Mouse (Mus musculus): ENCODE data around the gene Cr1l. TPM values are rescaled to one million over a fixed set of nuclear protein-coding genes. Genes with fewer than 3 reads are reported as not detected.

Gene Cr1l
- polyA plus RNA-seq, 1 experiment = 32.0 TPM

GRCm38 (mm10) chr1:195130479-195130878 lies 907 bp downstream of the Cr1l start:
- H3K27me3 ChIP-seq (ENCODE audit: control insufficient read depth, insufficient read depth, low read length, poor library complexity, severe bottlenecking) = no peaks in the 10 kb centered on the region
- H3K36me3 ChIP-seq (ENCODE audit: control insufficient read depth, insufficient read depth, low read length, poor library complexity, severe bottlenecking) = no peaks in the 10 kb centered on the region; the same call in 1 of the 2 replicates
- peak overlapping the region; percentile 78 for H3K4me3 ChIP-seq (ENCODE audit: low read depth, low read length)
- TF ChIP-seq EP300 (IDR thresholded peaks at IDR 0.05; ENCODE audit: insufficient read depth, low read depth, low read length) = no peak
- no peak for TF ChIP-seq POLR2A (IDR thresholded peaks at IDR 0.05; ENCODE audit: insufficient read depth, low read length)
- TF ChIP-seq CTCF (IDR thresholded peaks at IDR 0.05; ENCODE audit: low read depth, low read length) = no peak
- no peaks in the 10 kb centered on the region for H3K9me3 ChIP-seq (replicated peaks; ENCODE audit: control insufficient read depth, insufficient read depth, low read length, poor library complexity, severe bottlenecking)
- H3K4me1 ChIP-seq (ENCODE audit: control insufficient read depth, insufficient read depth, low read length) = no peaks in the 10 kb centered on the region
- no peak overlapping the region for H3K27ac ChIP-seq (ENCODE audit: insufficient read depth, low read length)
- H3K9ac ChIP-seq (ENCODE audit: low read depth, poor library complexity, severe bottlenecking) = peak overlapping the region; percentile 83

DNA sequence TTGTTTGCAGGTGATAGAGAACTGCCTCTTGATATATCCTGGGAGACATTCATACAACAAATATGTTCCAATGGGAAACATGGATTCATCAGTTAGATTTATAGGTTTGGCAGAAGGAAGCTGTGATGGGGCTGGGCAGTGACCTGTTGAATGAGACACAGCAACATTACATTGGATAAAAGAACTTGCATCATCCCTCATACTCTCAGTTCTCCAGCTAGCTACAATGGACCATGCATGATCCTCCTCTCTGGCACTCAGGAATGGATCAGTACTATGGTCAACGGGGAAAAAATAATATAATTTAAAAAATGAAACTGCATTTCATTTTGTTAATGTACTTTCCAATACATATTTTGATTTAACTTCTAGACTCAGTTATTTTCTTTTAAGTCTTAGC lies 1.5 kb downstream of the Cr1l start:
- no peak overlapping the region for H3K9ac ChIP-seq (ENCODE audit: low read depth, poor library complexity, severe bottlenecking)
- H3K9me3 ChIP-seq (replicated peaks; ENCODE audit: control insufficient read depth, insufficient read depth, low read length, poor library complexity, severe bottlenecking) = no peaks in the 10 kb centered on the region
- no peak for TF ChIP-seq EP300 (IDR thresholded peaks at IDR 0.05; ENCODE audit: insufficient read depth, low read depth, low read length)
- no peak overlapping the region for H3K27ac ChIP-seq (ENCODE audit: insufficient read depth, low read length)
- no peaks in the 10 kb centered on the region; the same call in 1 of the 2 replicates for H3K36me3 ChIP-seq (ENCODE audit: control insufficient read depth, insufficient read depth, low read length, poor library complexity, severe bottlenecking)
- H3K27me3 ChIP-seq (ENCODE audit: control insufficient read depth, insufficient read depth, low read length, poor library complexity, severe bottlenecking) = no peaks in the 10 kb centered on the region
- no peak overlapping the region for H3K4me3 ChIP-seq (ENCODE audit: low read depth, low read length)
- no peaks in the 10 kb centered on the region for H3K4me1 ChIP-seq (ENCODE audit: control insufficient read depth, insufficient read depth, low read length)

DNA sequence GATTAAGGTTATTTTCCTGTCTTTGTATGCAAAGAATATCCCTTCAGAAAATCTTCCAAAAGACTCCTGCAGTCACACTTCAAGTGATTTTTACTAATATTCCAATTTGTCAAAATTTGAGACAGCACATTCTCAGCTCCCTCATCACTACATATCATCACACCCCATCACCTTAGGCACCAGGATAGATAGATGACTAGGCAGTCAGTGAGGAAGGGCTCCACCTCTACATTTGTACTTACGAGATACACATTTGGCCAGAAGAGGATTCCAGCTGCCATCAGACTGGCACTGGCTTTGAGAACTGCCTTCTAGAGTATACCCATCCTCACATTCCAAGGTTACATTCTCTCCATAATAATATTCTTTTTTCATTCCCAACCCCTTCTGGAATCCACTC lies 17.0 kb downstream of the Cr1l start:
- H3K27ac ChIP-seq (ENCODE audit: insufficient read depth, low read length) = no peak overlapping the region
- H3K4me3 ChIP-seq (ENCODE audit: low read depth, low read length) = no peak overlapping the region
- no peak overlapping the region for H3K9ac ChIP-seq (ENCODE audit: low read depth, poor library complexity, severe bottlenecking)
- TF ChIP-seq POLR2A (IDR thresholded peaks at IDR 0.05; ENCODE audit: insufficient read depth, low read length) = no peak
- TF ChIP-seq CTCF (IDR thresholded peaks at IDR 0.05; ENCODE audit: low read depth, low read length) = no peak
- TF ChIP-seq EP300 (IDR thresholded peaks at IDR 0.05; ENCODE audit: insufficient read depth, low read depth, low read length) = no peak
- no peaks in the 10 kb centered on the region for H3K9me3 ChIP-seq (replicated peaks; ENCODE audit: control insufficient read depth, insufficient read depth, low read length, poor library complexity, severe bottlenecking)
- H3K36me3 ChIP-seq (ENCODE audit: control insufficient read depth, insufficient read depth, low read length, poor library complexity, severe bottlenecking) = no peaks in the 10 kb centered on the region
- H3K27me3 ChIP-seq (ENCODE audit: control insufficient read depth, insufficient read depth, low read length, poor library complexity, severe bottlenecking) = no peaks in the 10 kb centered on the region
- H3K4me1 ChIP-seq (ENCODE audit: control insufficient read depth, insufficient read depth, low read length) = no peaks in the 10 kb centered on the region

GRCm38 (mm10) chr1:195113621-195114020 lies 17.8 kb downstream of the Cr1l start:
- no peak overlapping the region for H3K9ac ChIP-seq (ENCODE audit: low read depth, poor library complexity, severe bottlenecking)
- no peak overlapping the region for H3K4me3 ChIP-seq (ENCODE audit: low read depth, low read length)
- no peak overlapping the region for H3K27ac ChIP-seq (ENCODE audit: insufficient read depth, low read length)
- H3K4me1 ChIP-seq (ENCODE audit: control insufficient read depth, insufficient read depth, low read length) = no peaks in the 10 kb centered on the region
- no peaks in the 10 kb centered on the region for H3K27me3 ChIP-seq (ENCODE audit: control insufficient read depth, insufficient read depth, low read length, poor library complexity, severe bottlenecking)
- TF ChIP-seq POLR2A (IDR thresholded peaks at IDR 0.05; ENCODE audit: insufficient read depth, low read length) (no peak), EP300 (IDR thresholded peaks at IDR 0.05; ENCODE audit: insufficient read depth, low read depth, low read length) (no peak), CTCF (IDR thresholded peaks at IDR 0.05; ENCODE audit: low read depth, low read length) (no peak)
- no peaks in the 10 kb centered on the region for H3K9me3 ChIP-seq (replicated peaks; ENCODE audit: control insufficient read depth, insufficient read depth, low read length, poor library complexity, severe bottlenecking)
- H3K36me3 ChIP-seq (ENCODE audit: control insufficient read depth, insufficient read depth, low read length, poor library complexity, severe bottlenecking) = no peaks in the 10 kb centered on the region

DNA sequence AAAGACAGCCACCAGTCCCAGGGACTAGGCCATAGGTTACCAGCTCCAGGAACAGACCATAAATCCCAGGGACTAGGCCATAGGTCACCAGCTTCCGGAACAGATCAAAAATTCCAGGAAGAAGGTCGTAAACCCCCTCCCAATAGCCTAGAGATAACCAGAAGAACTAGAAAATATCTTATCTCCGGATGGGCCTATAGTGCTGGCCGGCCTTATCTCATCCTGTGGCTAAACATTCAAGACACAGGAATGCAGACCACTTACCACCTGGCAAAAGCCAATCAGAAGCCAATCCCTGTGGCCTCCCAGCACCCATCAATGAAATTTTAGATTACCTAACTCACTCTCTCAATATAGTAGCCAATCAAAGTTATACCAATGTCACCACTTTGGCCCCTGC lies 30.7 kb downstream of the Cr1l start:
- H3K27me3 ChIP-seq (ENCODE audit: control insufficient read depth, insufficient read depth, low read length, poor library complexity, severe bottlenecking) = no peaks in the 10 kb centered on the region
- no peaks in the 10 kb centered on the region for H3K4me1 ChIP-seq (ENCODE audit: control insufficient read depth, insufficient read depth, low read length)
- no peak overlapping the region for H3K4me3 ChIP-seq (ENCODE audit: low read depth, low read length)
- no peak overlapping the region for H3K9ac ChIP-seq (ENCODE audit: low read depth, poor library complexity, severe bottlenecking)
- TF ChIP-seq CTCF (IDR thresholded peaks at IDR 0.05; ENCODE audit: low read depth, low read length) (no peak), POLR2A (IDR thresholded peaks at IDR 0.05; ENCODE audit: insufficient read depth, low read length) (no peak), EP300 (IDR thresholded peaks at IDR 0.05; ENCODE audit: insufficient read depth, low read depth, low read length) (no peak)
- H3K9me3 ChIP-seq (replicated peaks; ENCODE audit: control insufficient read depth, insufficient read depth, low read length, poor library complexity, severe bottlenecking) = no peaks in the 10 kb centered on the region
- no peak overlapping the region for H3K27ac ChIP-seq (ENCODE audit: insufficient read depth, low read length)
- H3K36me3 ChIP-seq (ENCODE audit: control insufficient read depth, insufficient read depth, low read length, poor library complexity, severe bottlenecking) = no peaks in the 10 kb centered on the region

DNA sequence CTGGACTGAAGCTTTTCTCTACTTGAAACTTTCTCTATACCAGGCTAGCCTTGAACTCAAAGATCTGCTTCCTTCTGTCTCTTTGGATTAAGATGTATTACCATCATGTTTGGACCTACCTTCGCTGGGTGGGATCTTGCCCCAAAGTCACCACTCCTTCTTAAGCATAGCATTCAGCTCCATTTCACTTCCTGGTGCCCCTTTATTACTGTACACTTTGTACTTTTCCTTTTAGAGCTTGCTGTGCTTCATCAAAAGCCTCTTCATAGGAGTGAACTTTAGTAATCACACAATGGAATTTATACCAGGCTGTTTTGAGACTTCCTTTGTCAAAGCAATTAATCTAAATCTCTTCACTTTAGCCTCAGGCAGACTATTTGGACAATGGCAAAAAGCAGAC lies 33.4 kb downstream of the Cr1l start:
- H3K36me3 ChIP-seq (ENCODE audit: control insufficient read depth, insufficient read depth, low read length, poor library complexity, severe bottlenecking) = no peaks in the 10 kb centered on the region
- H3K9me3 ChIP-seq (replicated peaks; ENCODE audit: control insufficient read depth, insufficient read depth, low read length, poor library complexity, severe bottlenecking) = no peaks in the 10 kb centered on the region
- no peak overlapping the region for H3K9ac ChIP-seq (ENCODE audit: low read depth, poor library complexity, severe bottlenecking)
- H3K27ac ChIP-seq (ENCODE audit: insufficient read depth, low read length) = no peak overlapping the region
- H3K4me1 ChIP-seq (ENCODE audit: control insufficient read depth, insufficient read depth, low read length) = no peaks in the 10 kb centered on the region
- no peak overlapping the region for H3K4me3 ChIP-seq (ENCODE audit: low read depth, low read length)
- H3K27me3 ChIP-seq (ENCODE audit: control insufficient read depth, insufficient read depth, low read length, poor library complexity, severe bottlenecking) = no peaks in the 10 kb centered on the region
- TF ChIP-seq CTCF (IDR thresholded peaks at IDR 0.05; ENCODE audit: low read depth, low read length) (no peak), POLR2A (IDR thresholded peaks at IDR 0.05; ENCODE audit: insufficient read depth, low read length) (no peak), EP300 (IDR thresholded peaks at IDR 0.05; ENCODE audit: insufficient read depth, low read depth, low read length) (no peak)
